Comparison of ENCODE assay signal across 15 mouse cellular contexts in genomic region chr2:6877094-6877493, GRCm38 (mm10).
A peak's percentile ranks its signal among the peaks of the same experiment; 100 is the strongest.
DNase-seq lines count a peak whose midpoint lies in the region; ATAC-seq and TF ChIP-seq lines count a peak whose summit lies in the region.
"Had no signal": no experiment of that assay in that cellular context is flagged by ENCODE, and none has a peak within 500 bp of the region (broad histone marks: within the 10 kb centered on the region; RNA-seq: fewer than 3 reads in every experiment).

No protein-coding gene starts in this region.

- peak overlapping the region; percentile 96 for H3K27ac ChIP-seq in left cerebral cortex, adult 2 months
- H3K27ac ChIP-seq in forebrain, embryonic 14.5 days (ENCODE audit: low read depth, low read length): peak overlapping the region; percentile 92; the same call in 1 of the 2 replicates
- H3K27ac ChIP-seq in limb, embryonic 15.5 days: 0 out of 2 replicates have a peak overlapping the region, but pooled peaks have one; percentile 2
- H3K27ac ChIP-seq: heart, embryonic 13.5 days; limb, embryonic 12.5 days had no signal

- 62% methylated on average over 5 of the region's 5 CpGs for WGBS in forebrain, embryonic 14.5 days
- whole genome bisulfite sequencing in limb, embryonic 15.5 days: 63% methylated on average over 5 of the region's 5 CpGs

- intact Hi-C loops in heart, postnatal 36 days (cut with DNase I): loop anchor here (10.0 kb wide), 1 partner anchor 208 kb away; no protein-coding TSS in a partner anchor
- intact Hi-C loops in left cerebral cortex, adult 2 months (cut with DNase I): loop anchor here (5.0 to 10.0 kb wide), 2 partner anchors 35 to 152 kb away; no protein-coding TSS in a partner anchor

- H3K9ac ChIP-seq in forebrain, embryonic 14.5 days (ENCODE audit: low read length): peak overlapping the region; percentile 50; the same call in 1 of the 2 replicates
- no peak overlapping the region for H3K9ac ChIP-seq in limb, embryonic 15.5 days
- H3K9ac ChIP-seq: heart, embryonic 13.5 days; limb, embryonic 12.5 days; liver, postnatal 0 days had no signal

- H3K4me2 ChIP-seq in forebrain, embryonic 14.5 days (ENCODE audit: low read length): no peak overlapping the region
- no peak overlapping the region for H3K4me2 ChIP-seq in limb, embryonic 15.5 days
- H3K4me2 ChIP-seq: heart, embryonic 13.5 days; limb, embryonic 12.5 days had no signal

- no peak overlapping the region for H3K4me3 ChIP-seq in left cerebral cortex, adult 2 months
- no peak overlapping the region for H3K4me3 ChIP-seq in forebrain, embryonic 14.5 days (ENCODE audit: low read depth, low read length)
- H3K4me3 ChIP-seq in limb, embryonic 15.5 days: no peak overlapping the region
- H3K4me3 ChIP-seq: erythroblast, embryonic 14.5 days; heart, embryonic 13.5 days; limb, embryonic 12.5 days had no signal

- no peak for ATAC-seq in forebrain, embryonic 14.5 days
- no peak for ATAC-seq in limb, embryonic 15.5 days (ENCODE audit: insufficient number of reproducible peaks, low FRiP score, low TSS enrichment, low read depth)
- ATAC-seq: liver, postnatal 0 days had no signal

- H3K27me3 ChIP-seq in forebrain, embryonic 14.5 days (replicated peaks; ENCODE audit: control insufficient read depth, insufficient read depth, low read length): no peaks in the 10 kb centered on the region
- peaks cover 4% of the 10 kb centered on the region for H3K27me3 ChIP-seq in limb, embryonic 15.5 days
- H3K27me3 ChIP-seq: heart, embryonic 13.5 days had no signal

- no peaks in the 10 kb centered on the region for H3K9me3 ChIP-seq in forebrain, embryonic 14.5 days (replicated peaks; ENCODE audit: control insufficient read depth, low read length)
- no peaks in the 10 kb centered on the region for H3K9me3 ChIP-seq in limb, embryonic 15.5 days
- H3K9me3 ChIP-seq: heart, embryonic 13.5 days; limb, embryonic 12.5 days had no signal

- DNase-seq in heart, adult 18-20 months: peak; percentile 33 to 36
- DNase-seq in heart, postnatal 36 days: no peak
- no peak for DNase-seq in left cerebral cortex, adult 2 months (ENCODE audit: extremely low spot score in 1 of 2, low spot score in 2 of 2)
- DNase-seq in left cerebral cortex, adult 11 months (ENCODE audit: low spot score): no peak
- no peak for DNase-seq in forebrain, embryonic 14.5 days (ENCODE audit: low spot score)
- DNase-seq in adrenal gland, adult (ENCODE audit: inconsistent age in 2 of 2, low spot score in 1 of 2): no peak
- DNase-seq: adrenal gland, postnatal 25 days; embryo, embryonic 11 days; kidney, adult 8-10 months; liver, postnatal 0 days; midbrain, embryonic 14.5 days had no signal

- H3K36me3 ChIP-seq in forebrain, embryonic 14.5 days (ENCODE audit: control insufficient read depth, insufficient read depth, low read length): no peaks in the 10 kb centered on the region
- no peaks in the 10 kb centered on the region for H3K36me3 ChIP-seq in limb, embryonic 15.5 days
- H3K36me3 ChIP-seq: heart, embryonic 13.5 days; limb, embryonic 12.5 days had no signal

- TF ChIP-seq CTCF in left cerebral cortex, adult 2 months (IDR thresholded peaks at IDR 0.05): no peak

- H3K4me1 ChIP-seq in forebrain, embryonic 14.5 days (ENCODE audit: control insufficient read depth, insufficient read depth, low read length): peaks cover 43% of the 10 kb centered on the region
- H3K4me1 ChIP-seq in limb, embryonic 15.5 days: peaks cover 3% of the 10 kb centered on the region

Comparison
In these comparisons a context has a peak if more than half of its experiments do, and no peak if none do; other contexts are left out.
1. DNase-seq: peak in heart, adult 18-20 months (2 of 2); none in heart, postnatal 36 days (0 of 2), left cerebral cortex, adult 2 months (0 of 2), left cerebral cortex, adult 11 months (single experiment), forebrain, embryonic 14.5 days (single experiment) and adrenal gland, adult (0 of 2).
2. H3K27ac ChIP-seq: peak in every context shown above with its lines; median percentile 96 in left cerebral cortex, adult 2 months; 92 in forebrain, embryonic 14.5 days; 2 in limb, embryonic 15.5 days.